Mouse (Mus musculus) midbrain, embryonic 16.5 days (tissue): Measurements from ENCODE around the gene Abhd16b. TPM values are rescaled to one million over a fixed set of nuclear protein-coding genes. Genes with fewer than 3 reads are reported as not detected.
A peak's percentile ranks its signal among the peaks of the same experiment; 100 is the strongest.

Experiments
- ATAC-seq: fragments of 200-750 bp; cut with Nextera tagmentation; 2 replicates; pipeline ENCODE4 v1.8.0; 2017; ENCODE audit warnings: moderate TSS enrichment
- H3K27ac ChIP-seq: fragments of 300-500 bp; sonication (generic); 2 replicates; pipeline ENCODE4 v1.5.1; 2014; ENCODE audit warnings: mild to moderate bottlenecking, low read length, mixed read lengths
- H3K27me3 ChIP-seq: fragments of 300-500 bp; sonication (generic); 2 replicates; pipeline ENCODE4 v1.6.1; 2014; ENCODE audit warnings: low read depth, low read length, mixed read lengths; ENCODE audit not compliant: control insufficient read depth, insufficient read depth
- H3K36me3 ChIP-seq: fragments of 300-500 bp; sonication (generic); 2 replicates; pipeline ENCODE4 v1.6.1; 2014; ENCODE audit warnings: mild to moderate bottlenecking, low read length, moderate library complexity, mixed read lengths; ENCODE audit not compliant: control insufficient read depth, insufficient read depth
- H3K4me1 ChIP-seq: fragments of 300-500 bp; sonication (generic); 2 replicates; pipeline ENCODE4 v1.6.1; 2014; ENCODE audit warnings: mild to moderate bottlenecking, low read length, mixed read lengths; ENCODE audit not compliant: control insufficient read depth, insufficient read depth
- H3K4me2 ChIP-seq: fragments of 300-500 bp; sonication (generic); 2 replicates; pipeline ENCODE4 v1.6.1; 2014; ENCODE audit warnings: mild to moderate bottlenecking, low read length, mixed read lengths
- H3K4me3 ChIP-seq: fragments of 300-500 bp; sonication (generic); 2 replicates; pipeline ENCODE4 v1.5.1; 2014; ENCODE audit warnings: low read depth, mild to moderate bottlenecking, low read length, moderate library complexity, mixed read lengths
- H3K9ac ChIP-seq: fragments of 300-500 bp; sonication (generic); 2 replicates; pipeline ENCODE4 v1.6.1; 2014; ENCODE audit warnings: low read depth, low read length, mixed read lengths
- H3K9me3 ChIP-seq: fragments of 300-500 bp; sonication (generic); replicated peaks from 2 replicates; pipeline ENCODE4 v1.6.1; 2014; ENCODE audit warnings: mild to moderate bottlenecking, low read length, mixed read lengths; ENCODE audit not compliant: control insufficient read depth, poor library complexity, severe bottlenecking
- WGBS: fragments of 180-500 bp; shearing (Covaris S2); extraction: QIAGEN DNeasy Blood & Tissue Kit; methylation state at CpG from one replicate; pipeline ENCODE4 v1.1.7; 2014; 5-methylcytosine and 5-hydroxymethylcytosine counted together
- polyA plus RNA-seq: library from polyadenylated mRNA; unstranded; fragments of >200 nt; fragmentation: Nextera tagmentation; extraction: Ambion mirVana; gene quantifications from 2 replicates; pipeline ENCODE4 v1.2.1, GENCODE M21; 2015

Gene Abhd16b
- not detected in 2 replicates for polyA plus RNA-seq

DNA sequence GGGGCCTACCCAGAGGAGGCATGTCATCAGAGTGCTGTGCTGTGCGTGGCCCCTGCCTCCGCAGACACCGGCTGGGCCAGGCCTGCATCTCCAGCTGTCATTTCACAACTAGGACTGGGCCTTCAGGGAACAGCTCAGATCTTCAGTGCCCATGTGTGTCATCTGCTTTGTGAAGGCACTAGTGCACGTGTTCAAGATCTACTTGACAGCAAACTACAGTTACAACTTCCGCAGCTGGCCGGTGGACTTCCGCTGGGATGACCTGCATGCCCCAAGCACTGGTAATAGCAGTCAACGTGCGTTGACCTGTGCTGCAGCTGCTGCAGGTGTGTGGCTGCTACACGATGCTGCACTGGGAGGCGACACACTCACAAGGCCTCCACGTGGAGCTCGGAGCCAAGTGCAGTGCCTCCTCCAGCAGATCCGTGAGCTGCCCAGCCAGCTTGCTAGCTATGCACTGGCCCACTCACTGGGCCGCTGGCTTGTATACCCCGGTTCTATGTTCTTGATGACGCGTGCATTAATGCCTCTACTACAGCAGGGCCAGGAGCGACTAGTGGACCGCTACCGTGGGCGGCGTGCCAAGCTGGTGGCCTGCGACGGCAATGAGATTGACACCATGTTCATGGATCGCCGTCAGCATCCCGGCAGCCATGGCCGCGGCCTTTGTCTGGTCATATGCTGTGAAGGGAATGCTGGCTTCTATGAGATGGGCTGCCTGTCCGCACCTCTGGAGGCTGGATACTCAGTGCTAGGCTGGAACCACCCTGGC is at the start of gene Abhd16b:
Gene Abhd16b (plus strand): TSS at position 51 of the 772 bp plus-strand sequence.
- Histone ChIP-seq H3K27me3 (no peaks in the 10 kb centered on the region), H3K4me2 (no peak within 1 kb of the TSS), H3K9me3 (no peaks in the 10 kb centered on the region), H3K9ac (no peak within 1 kb of the TSS), H3K4me3 (no peak within 1 kb of the TSS), H3K4me1 (peaks cover 10% of the 10 kb centered on the region), H3K27ac (no peak within 1 kb of the TSS), H3K36me3 (no peaks in the 10 kb centered on the region)
- ATAC-seq, result no peak
- 85% methylated on average over 31 of the region's 31 CpGs for WGBS

- Histone ChIP-seq H3K9me3 (no peaks in the 10 kb centered on the region), H3K9ac (no peak overlapping the region), H3K27ac (no peak overlapping the region), H3K4me1 (peaks cover 4% of the 10 kb centered on the region), H3K4me3 (no peak overlapping the region), H3K27me3 (no peaks in the 10 kb centered on the region; the same call in 1 of the 2 replicates), H3K4me2 (no peak overlapping the region), H3K36me3 (no peaks in the 10 kb centered on the region)
- 75% methylated on average over 4 of the region's 4 CpGs for WGBS
- no peak for ATAC-seq
These were observed 40.8 kb upstream of the Abhd16b start for GRCm38 (mm10) chr2:181452181-181452580.

DNA sequence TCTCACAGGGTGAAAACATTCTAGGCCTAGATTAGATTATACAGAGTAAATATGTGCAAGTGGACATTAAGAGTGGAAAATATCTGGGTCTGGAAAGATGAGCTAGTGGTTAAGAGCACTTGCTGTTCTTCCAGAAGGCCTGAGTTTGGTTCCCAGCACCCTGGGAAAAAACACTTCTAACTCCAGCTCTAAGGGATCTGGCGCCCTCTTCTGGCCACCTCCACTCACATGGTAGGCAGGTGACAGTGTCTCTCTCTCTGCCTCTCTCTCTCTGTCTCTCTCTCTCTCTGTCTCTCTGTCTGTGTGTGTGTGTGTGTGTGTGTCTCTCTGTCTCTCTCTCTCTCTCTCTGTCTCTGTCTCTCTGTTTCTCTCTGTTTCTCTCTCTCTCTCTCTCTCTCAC is 39.7 kb upstream of the Abhd16b start:
- H3K4me3 ChIP-seq, result no peak overlapping the region
- no peak for ATAC-seq

DNA sequence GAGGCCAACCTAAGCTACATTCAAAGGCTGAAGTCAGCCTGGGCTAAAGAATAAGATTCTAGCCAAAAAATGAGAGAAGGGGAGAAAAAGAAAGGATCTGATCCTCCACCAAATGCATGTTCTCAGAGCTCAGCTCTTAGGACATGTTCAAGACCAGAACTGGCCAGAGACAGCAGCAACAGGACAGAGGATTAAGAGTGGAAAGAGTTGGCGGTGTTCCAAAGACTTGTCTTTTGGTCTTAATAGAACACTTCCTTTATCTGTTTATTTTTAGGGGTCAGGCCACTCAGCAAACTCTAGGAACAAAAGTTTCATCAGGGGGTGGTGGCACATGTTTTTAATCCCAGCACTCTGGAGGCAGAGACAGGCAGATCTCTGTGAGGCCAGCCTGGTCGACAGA is 37.1 kb upstream of the Abhd16b start:
- Histone ChIP-seq H3K36me3 (no peaks in the 10 kb centered on the region), H3K27ac (no peak overlapping the region), H3K4me3 (no peak overlapping the region), H3K4me2 (no peak overlapping the region), H3K4me1 (peaks cover 15% of the 10 kb centered on the region), H3K9ac (no peak overlapping the region), H3K27me3 (peaks cover 3% of the 10 kb centered on the region), H3K9me3 (no peaks in the 10 kb centered on the region)
- no peak for ATAC-seq
- 78% methylated on average over 2 of the region's 2 CpGs for WGBS

More for the DNA sequence above, 39.7 kb upstream of the Abhd16b start:
- 59% methylated on average over 1 of the region's 1 CpGs for WGBS
- Histone ChIP-seq H3K9ac (no peak overlapping the region), H3K9me3 (no peaks in the 10 kb centered on the region), H3K36me3 (no peaks in the 10 kb centered on the region), H3K4me1 (peaks cover 12% of the 10 kb centered on the region), H3K27ac (no peak overlapping the region), H3K27me3 (no peaks in the 10 kb centered on the region; the same call in 1 of the 2 replicates), H3K4me2 (no peak overlapping the region)

DNA sequence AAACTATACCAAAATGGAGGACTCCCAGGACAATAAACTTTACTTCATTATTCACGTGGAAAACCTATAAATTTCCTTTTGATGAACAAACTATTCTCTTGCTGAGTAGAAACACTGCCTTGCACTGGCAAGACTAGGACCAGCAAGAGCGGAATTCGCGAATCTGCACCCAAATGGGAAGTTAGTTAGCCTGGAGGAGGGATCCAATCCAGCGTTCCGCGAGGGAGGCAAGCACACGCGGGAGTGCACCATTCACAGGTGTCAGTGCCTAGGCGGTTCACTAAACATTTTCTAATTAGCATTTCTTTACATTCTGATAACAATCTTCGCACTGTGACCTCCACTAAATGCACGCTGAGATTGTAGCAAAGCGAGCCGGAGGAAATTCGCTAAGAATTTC is 35.2 kb upstream of the Abhd16b start:
- ATAC-seq, result no peak
- peaks cover 15% of the 10 kb centered on the region for H3K4me1 ChIP-seq
- peak overlapping the region; percentile 97 for H3K4me3 ChIP-seq
- peak overlapping the region; percentile 99; the same call in 1 of the 2 replicates for H3K9ac ChIP-seq
- no peaks in the 10 kb centered on the region for H3K36me3 ChIP-seq
- WGBS, result 4% methylated on average over 15 of the region's 15 CpGs
- H3K27me3 ChIP-seq, result peaks cover 3% of the 10 kb centered on the region
- H3K9me3 ChIP-seq, result no peaks in the 10 kb centered on the region
- H3K4me2 ChIP-seq, result peak overlapping the region; percentile 94
- H3K27ac ChIP-seq, result no peak overlapping the region

GRCm38 (mm10) chr2:181458411-181459152 is 34.4 kb upstream of the Abhd16b start:
- H3K4me2 ChIP-seq, result peak overlapping the region; percentile 94
- under 1% methylated on average over 59 of the region's 72 CpGs for WGBS
- no peak for ATAC-seq
- peak overlapping the region; percentile 97 for H3K4me3 ChIP-seq
- no peaks in the 10 kb centered on the region for H3K9me3 ChIP-seq
- H3K9ac ChIP-seq, result peak overlapping the region; percentile 99
- H3K27ac ChIP-seq, result peak overlapping the region; percentile 75
- peaks cover 3% of the 10 kb centered on the region for H3K27me3 ChIP-seq
- peaks cover 15% of the 10 kb centered on the region for H3K4me1 ChIP-seq
- H3K36me3 ChIP-seq, result no peaks in the 10 kb centered on the region

GRCm38 (mm10) chr2:181459153-181459672 is 33.8 kb upstream of the Abhd16b start, which contains the start of gene Zbtb46:
TSS of gene Zbtb46 (minus strand) at chr2:181459426.
- Histone ChIP-seq H3K4me3 (peak within 1 kb of the TSS; percentile 97), H3K9me3 (no peaks in the 10 kb centered on the region), H3K27me3 (peaks cover 3% of the 10 kb centered on the region), H3K27ac (peak within 1 kb of the TSS; percentile 75), H3K9ac (peak within 1 kb of the TSS; percentile 99), H3K4me2 (peak within 1 kb of the TSS; percentile 94), H3K4me1 (peaks cover 15% of the 10 kb centered on the region), H3K36me3 (no peaks in the 10 kb centered on the region)
- under 1% methylated on average over 51 of the region's 83 CpGs for WGBS
- peak; percentile 89 for ATAC-seq

GRCm38 (mm10) chr2:181459673-181460621 is 33.1 kb upstream of the Abhd16b start:
- no peaks in the 10 kb centered on the region for H3K9me3 ChIP-seq
- H3K27ac ChIP-seq, result peak overlapping the region; percentile 47; the same call in 1 of the 2 replicates
- peak overlapping the region; percentile 94 for H3K4me2 ChIP-seq
- no peaks in the 10 kb centered on the region for H3K36me3 ChIP-seq
- peak; percentile 69 for ATAC-seq
- peak overlapping the region; percentile 97 for H3K4me3 ChIP-seq
- H3K4me1 ChIP-seq, result peaks cover 15% of the 10 kb centered on the region
- H3K9ac ChIP-seq, result peak overlapping the region; percentile 99
- under 1% methylated on average over 67 of the region's 71 CpGs for WGBS
- peaks cover 3% of the 10 kb centered on the region for H3K27me3 ChIP-seq
